Comparison of ENCODE assay signal across 27 mouse cellular contexts in the genomic region with DNA sequence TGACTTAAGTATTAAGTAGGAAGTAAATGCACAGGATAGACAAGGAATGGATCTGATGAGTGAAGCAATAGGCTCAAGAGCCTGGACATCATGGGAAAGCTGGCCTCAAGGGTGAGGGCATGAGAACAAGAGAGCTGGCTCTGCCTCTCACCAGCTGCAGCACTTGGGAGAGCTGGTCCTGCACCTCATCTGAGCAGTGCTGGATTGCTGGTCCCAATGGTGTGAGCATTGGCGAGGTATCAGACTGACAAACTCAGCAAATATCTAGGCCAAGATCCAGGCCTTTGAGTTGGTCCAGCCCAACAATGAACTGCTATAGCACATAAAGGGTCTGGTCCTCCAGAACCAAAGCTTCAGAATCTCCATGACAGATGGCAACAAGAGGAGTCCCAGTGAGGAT.
DNase-seq lines count a peak whose midpoint lies in the region; ATAC-seq and TF ChIP-seq lines count a peak whose summit lies in the region.
"Had no signal": no experiment of that assay in that cellular context is flagged by ENCODE, and none has a peak within 500 bp of the region (broad histone marks: within the 10 kb centered on the region; RNA-seq: fewer than 3 reads in every experiment).

No protein-coding gene starts in this region.

- ATAC-seq in forebrain, embryonic 16.5 days = 0 out of 2 replicates have a peak, but pooled peaks have one; percentile 4
- ATAC-seq in forebrain, embryonic 13.5 days = no peak
- peak; percentile 91 for ATAC-seq in lung, embryonic 16.5 days (ENCODE audit: low read depth)
- no peak for ATAC-seq in kidney, embryonic 14.5 days (ENCODE audit: low FRiP score, low TSS enrichment)
- ATAC-seq: forebrain, embryonic 15.5 days; inflammation-experienced regulatory T-cells, adult 6 months; midbrain, embryonic 13.5 days had no signal

- H3K9me3 ChIP-seq in forebrain, embryonic 16.5 days (ENCODE audit: control insufficient read depth, low read length) = no peaks in the 10 kb centered on the region
- no peaks in the 10 kb centered on the region for H3K9me3 ChIP-seq in forebrain, embryonic 13.5 days (replicated peaks)
- no peaks in the 10 kb centered on the region for H3K9me3 ChIP-seq in lung, embryonic 16.5 days (ENCODE audit: control insufficient read depth, low read length)
- H3K9me3 ChIP-seq in kidney, embryonic 14.5 days (ENCODE audit: control insufficient read depth, low read length) = no peaks in the 10 kb centered on the region
- H3K9me3 ChIP-seq: embryonic facial prominence, embryonic 15.5 days; forebrain, embryonic 15.5 days; heart, embryonic 15.5 days; limb, embryonic 10.5 days; liver, embryonic 15.5 days; midbrain, embryonic 13.5 days; neural tube, embryonic 12.5 days; stomach, embryonic 15.5 days had no signal

- no peak overlapping the region for H3K9ac ChIP-seq in forebrain, embryonic 16.5 days (replicated peaks; ENCODE audit: low read depth, low read length)
- no peak overlapping the region for H3K9ac ChIP-seq in forebrain, embryonic 13.5 days
- H3K9ac ChIP-seq in lung, embryonic 16.5 days (ENCODE audit: low read length) = no peak overlapping the region
- no peak overlapping the region for H3K9ac ChIP-seq in kidney, embryonic 14.5 days (ENCODE audit: low read depth, low read length)
- H3K9ac ChIP-seq: embryonic facial prominence, embryonic 15.5 days; forebrain, embryonic 15.5 days; heart, embryonic 15.5 days; hindbrain, embryonic 14.5 days; liver, embryonic 15.5 days; midbrain, embryonic 13.5 days; neural tube, embryonic 12.5 days; stomach, embryonic 15.5 days had no signal

- no peak overlapping the region for H3K4me3 ChIP-seq in forebrain, embryonic 16.5 days (replicated peaks; ENCODE audit: low read length)
- H3K4me3 ChIP-seq in forebrain, embryonic 13.5 days = no peak overlapping the region
- no peak overlapping the region for H3K4me3 ChIP-seq in lung, embryonic 16.5 days (ENCODE audit: low read length)
- no peak overlapping the region for H3K4me3 ChIP-seq in kidney, adult 2 months (ENCODE audit: insufficient read depth, low read depth, low read length)
- H3K4me3 ChIP-seq in kidney, embryonic 14.5 days (ENCODE audit: low read length) = no peak overlapping the region
- H3K4me3 ChIP-seq: embryonic facial prominence, embryonic 15.5 days; forebrain, embryonic 15.5 days; heart, adult 2 months; heart, embryonic 15.5 days; limb, embryonic 10.5 days; liver, embryonic 15.5 days; midbrain, embryonic 13.5 days; neural tube, embryonic 12.5 days; stomach, embryonic 15.5 days had no signal

- DNase-seq in gastrocnemius, postnatal 14 days = peak; percentile 27
- peak; percentile 41 to 86 for DNase-seq in lung, postnatal 4 days
- DNase-seq in right cerebral cortex, adult 18-20 months = no peak
- DNase-seq in kidney, adult 2 months = no peak
- DNase-seq: adrenal gland, postnatal 36 days; cerebellum, adult 9-11 months; heart, adult 2 months; heart, postnatal 4 days; kidney, adult 18-20 months; kidney, postnatal 10 days; liver; right cerebral cortex, postnatal 25 days; thymus, adult 2 months had no signal

- H3K4me1 ChIP-seq in forebrain, embryonic 16.5 days (replicated peaks; ENCODE audit: control insufficient read depth, insufficient read depth, low read length) = peaks cover 10% of the 10 kb centered on the region
- H3K4me1 ChIP-seq in forebrain, embryonic 13.5 days = peaks cover 8% of the 10 kb centered on the region
- H3K4me1 ChIP-seq in lung, embryonic 16.5 days (replicated peaks; ENCODE audit: control insufficient read depth, insufficient read depth, low read length) = peaks cover 4% of the 10 kb centered on the region
- H3K4me1 ChIP-seq in kidney, adult 2 months (ENCODE audit: control insufficient read depth, insufficient read depth, low read length) = no peaks in the 10 kb centered on the region
- H3K4me1 ChIP-seq in kidney, embryonic 14.5 days (ENCODE audit: control insufficient read depth, insufficient read depth, low read length) = no peaks in the 10 kb centered on the region
- H3K4me1 ChIP-seq: embryonic facial prominence, embryonic 15.5 days; heart, embryonic 15.5 days; liver, embryonic 15.5 days; stomach, embryonic 15.5 days had no signal

- H3K4me2 ChIP-seq in forebrain, embryonic 16.5 days (ENCODE audit: low read length) = no peak overlapping the region
- H3K4me2 ChIP-seq in forebrain, embryonic 13.5 days = no peak overlapping the region
- H3K4me2 ChIP-seq in lung, embryonic 16.5 days (ENCODE audit: low read depth, low read length) = no peak overlapping the region
- no peak overlapping the region for H3K4me2 ChIP-seq in kidney, embryonic 14.5 days (replicated peaks; ENCODE audit: low read depth, low read length)
- H3K4me2 ChIP-seq: embryonic facial prominence, embryonic 15.5 days; forebrain, embryonic 15.5 days; heart, embryonic 15.5 days; hindbrain, embryonic 14.5 days; liver, embryonic 15.5 days; midbrain, embryonic 13.5 days; neural tube, embryonic 12.5 days; stomach, embryonic 15.5 days had no signal

- WGBS in forebrain, embryonic 16.5 days = 82% methylated on average over 1 of the region's 1 CpGs
- 88% methylated on average over 1 of the region's 1 CpGs for WGBS in forebrain, embryonic 13.5 days
- 46% methylated on average over 1 of the region's 1 CpGs for WGBS in lung, embryonic 16.5 days
- WGBS in kidney, adult 2 months = 81% methylated on average over 1 of the region's 1 CpGs
- WGBS in kidney, embryonic 14.5 days = 95% methylated on average over 1 of the region's 1 CpGs

- intact Hi-C loops in gastrocnemius, postnatal 14 days (cut with DNase I; ENCODE audit: low total_unique reads) = no loop called here

- no peaks in the 10 kb centered on the region for H3K27me3 ChIP-seq in forebrain, embryonic 16.5 days (replicated peaks; ENCODE audit: control insufficient read depth, insufficient read depth, low read length)
- H3K27me3 ChIP-seq in forebrain, embryonic 13.5 days = no peaks in the 10 kb centered on the region
- H3K27me3 ChIP-seq in lung, embryonic 16.5 days (ENCODE audit: control insufficient read depth, insufficient read depth, low read depth, low read length) = no peaks in the 10 kb centered on the region
- no peaks in the 10 kb centered on the region for H3K27me3 ChIP-seq in kidney, adult 2 months (replicated peaks; ENCODE audit: control insufficient read depth, insufficient read depth, low read length)
- no peaks in the 10 kb centered on the region for H3K27me3 ChIP-seq in kidney, embryonic 14.5 days (ENCODE audit: control insufficient read depth, insufficient read depth, low read length)
- H3K27me3 ChIP-seq: embryonic facial prominence, embryonic 15.5 days; forebrain, embryonic 15.5 days; heart, embryonic 15.5 days; liver, embryonic 15.5 days; midbrain, embryonic 13.5 days; neural tube, embryonic 12.5 days; stomach, embryonic 15.5 days had no signal

- H3K27ac ChIP-seq in forebrain, embryonic 16.5 days (ENCODE audit: low read length) = no peak overlapping the region
- no peak overlapping the region for H3K27ac ChIP-seq in forebrain, embryonic 13.5 days
- H3K27ac ChIP-seq in lung, embryonic 16.5 days (ENCODE audit: low read length) = no peak overlapping the region
- no peak overlapping the region for H3K27ac ChIP-seq in kidney, adult 2 months (ENCODE audit: insufficient read depth, low read depth, low read length)
- no peak overlapping the region for H3K27ac ChIP-seq in kidney, embryonic 14.5 days (ENCODE audit: low read depth, low read length)
- H3K27ac ChIP-seq: embryonic facial prominence, embryonic 15.5 days; forebrain, embryonic 15.5 days; heart, adult 2 months; heart, embryonic 15.5 days; hindbrain, embryonic 14.5 days; limb, embryonic 10.5 days; liver, embryonic 15.5 days; midbrain, embryonic 13.5 days; neural tube, embryonic 12.5 days; stomach, embryonic 15.5 days had no signal

- no peak for TF ChIP-seq CTCF in kidney, adult 2 months (conservative IDR thresholded peaks at IDR 0.05; ENCODE audit: insufficient read depth, insufficient read length, low read depth, low read length)

- no peak for TF ChIP-seq POLR2A in kidney, adult 2 months (IDR thresholded peaks at IDR 0.05; ENCODE audit: low read depth, low read length)

- no peaks in the 10 kb centered on the region for H3K36me3 ChIP-seq in forebrain, embryonic 16.5 days (ENCODE audit: control insufficient read depth, insufficient read depth)
- no peaks in the 10 kb centered on the region for H3K36me3 ChIP-seq in forebrain, embryonic 13.5 days (ENCODE audit: poor library complexity, severe bottlenecking)
- no peaks in the 10 kb centered on the region for H3K36me3 ChIP-seq in lung, embryonic 16.5 days (ENCODE audit: control insufficient read depth, insufficient read depth, low read length)
- no peaks in the 10 kb centered on the region for H3K36me3 ChIP-seq in kidney, adult 2 months (ENCODE audit: control insufficient read depth, insufficient read depth, low read length)
- no peaks in the 10 kb centered on the region for H3K36me3 ChIP-seq in kidney, embryonic 14.5 days (ENCODE audit: control insufficient read depth, insufficient read depth, low read length)
- H3K36me3 ChIP-seq: embryonic facial prominence, embryonic 15.5 days; forebrain, embryonic 15.5 days; heart, embryonic 15.5 days; limb, embryonic 10.5 days; liver, embryonic 15.5 days; midbrain, embryonic 13.5 days; neural tube, embryonic 12.5 days; stomach, embryonic 15.5 days had no signal

Comparison
In these comparisons a context has a peak if more than half of its experiments do, and no peak if none do; other contexts are left out.
1. ATAC-seq: peak in forebrain, embryonic 16.5 days (single experiment) and lung, embryonic 16.5 days (single experiment); none in forebrain, embryonic 13.5 days (single experiment) and kidney, embryonic 14.5 days (single experiment).
2. DNase-seq: peak in gastrocnemius, postnatal 14 days (single experiment) and lung, postnatal 4 days (2 of 2); none in right cerebral cortex, adult 18-20 months (single experiment) and kidney, adult 2 months (single experiment).